Mouse (Mus musculus) heart, embryonic 16.5 days (tissue): Measurements from ENCODE around the gene Homer3. TPM values are rescaled to one million over a fixed set of nuclear protein-coding genes. Genes with fewer than 3 reads are reported as not detected.

ENCODE experiments used
- ATAC-seq: fragments of 200-750 bp; cut with Nextera tagmentation; replicated peaks from 2 replicates; pipeline ENCODE4 v1.8.0; 2017; ENCODE audit warnings: moderate number of reproducible peaks; ENCODE audit not compliant: insufficient read depth, low FRiP score; ENCODE audit errors: extremely low read depth
- H3K27ac ChIP-seq: fragments of 300-500 bp; sonication (generic); 2 replicates; pipeline ENCODE4 v1.5.1; 2014; ENCODE audit warnings: mild to moderate bottlenecking, low read length, control low read depth, moderate library complexity
- H3K27me3 ChIP-seq: fragments of 300-500 bp; sonication (generic); 2 replicates; pipeline ENCODE4 v1.6.1; 2014; ENCODE audit warnings: low read length, mixed read lengths; ENCODE audit not compliant: control insufficient read depth, insufficient read depth
- H3K36me3 ChIP-seq: fragments of 300-500 bp; sonication (generic); 2 replicates; pipeline ENCODE4 v1.6.1; 2014; ENCODE audit not compliant: control insufficient read depth, insufficient read depth
- H3K4me1 ChIP-seq: fragments of 300-500 bp; sonication (generic); 2 replicates; pipeline ENCODE4 v1.6.1; 2014; ENCODE audit warnings: low read length, mixed read lengths; ENCODE audit not compliant: control insufficient read depth, insufficient read depth
- H3K4me2 ChIP-seq: fragments of 300-500 bp; sonication (generic); 2 replicates; pipeline ENCODE4 v1.6.1; 2014; ENCODE audit warnings: low read depth, mild to moderate bottlenecking, control low read depth, low read length
- H3K4me3 ChIP-seq: fragments of 300-500 bp; sonication (generic); 2 replicates; pipeline ENCODE4 v1.5.1; 2014; ENCODE audit warnings: mild to moderate bottlenecking, control low read depth, low read length
- H3K9ac ChIP-seq: fragments of 300-500 bp; sonication (generic); 2 replicates; pipeline ENCODE4 v1.6.1; 2014; ENCODE audit warnings: low read length, control low read depth
- H3K9me3 ChIP-seq: fragments of 300-500 bp; sonication (generic); replicated peaks from 2 replicates; pipeline ENCODE4 v1.6.1; 2016; ENCODE audit warnings: low read length; ENCODE audit not compliant: control insufficient read depth
- WGBS: fragments of 180-500 bp; shearing (Covaris S2); extraction: QIAGEN DNeasy Blood & Tissue Kit; methylation state at CpG from one replicate; pipeline ENCODE4 v1.1.7; 2014; 5-methylcytosine and 5-hydroxymethylcytosine counted together
- polyA plus RNA-seq: library from polyadenylated mRNA; unstranded; fragments of >200 nt; fragmentation: Nextera tagmentation; extraction: Ambion mirVana; gene quantifications from 2 replicates; pipeline ENCODE4 v1.2.1, GENCODE M21; 2015

Homer3 gene
- polyA plus RNA-seq, 1 experiment from 2014 or later: 26.6 TPM

DNA sequence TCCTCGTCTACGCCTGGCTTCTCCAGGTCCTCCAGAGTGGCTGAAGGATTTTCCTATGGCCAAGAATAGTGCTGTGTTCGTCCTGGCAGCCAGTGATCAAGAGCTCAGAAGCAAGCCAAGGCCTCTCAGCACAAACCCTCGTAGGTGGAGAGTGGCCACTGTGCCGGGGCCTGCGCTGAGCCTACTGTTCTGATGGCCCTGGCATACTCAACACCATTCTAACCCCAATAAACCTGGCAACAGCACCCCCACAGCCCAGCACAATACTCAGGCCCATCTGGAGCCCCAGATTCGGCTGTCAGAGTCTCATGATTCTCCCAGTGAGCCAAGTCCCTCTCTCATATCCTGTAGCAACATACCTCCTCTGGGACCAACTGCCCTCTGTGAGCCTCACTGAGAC is 58.0 kb downstream of the Homer3 start:
- 85% methylated on average over 7 of the region's 7 CpGs for WGBS
- no peak for ATAC-seq
- Histone ChIP-seq H3K9ac (no peak overlapping the region), H3K9me3 (no peaks in the 10 kb centered on the region), H3K4me3 (no peak overlapping the region), H3K27ac (no peak overlapping the region), H3K27me3 (no peaks in the 10 kb centered on the region), H3K4me1 (no peaks in the 10 kb centered on the region), H3K4me2 (no peak overlapping the region), H3K36me3 (peaks cover 47% of the 10 kb centered on the region)

DNA sequence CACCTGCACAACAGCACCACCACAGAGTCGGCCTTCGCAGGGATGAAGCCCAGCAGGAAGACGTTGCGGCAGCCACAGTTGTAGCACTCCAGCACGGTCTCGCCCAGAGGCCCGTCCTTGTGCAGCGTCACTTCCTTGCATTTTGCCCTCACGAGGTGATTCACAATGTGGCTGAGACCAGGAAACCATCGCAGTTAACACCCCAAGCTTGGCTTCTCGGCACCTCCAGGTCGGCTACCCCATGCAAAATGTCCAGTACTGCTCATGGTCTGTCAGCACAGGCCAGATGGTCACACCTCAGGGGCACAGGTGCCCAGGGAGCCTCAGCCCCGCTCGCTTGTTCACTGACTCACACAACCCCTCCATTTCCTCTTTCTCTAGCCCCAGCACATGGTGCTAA is 59.4 kb downstream of the Homer3 start:
- no peak overlapping the region for H3K9ac ChIP-seq
- H3K36me3 ChIP-seq: peaks cover 43% of the 10 kb centered on the region
- H3K27ac ChIP-seq: no peak overlapping the region
- H3K4me3 ChIP-seq: no peak overlapping the region
- H3K4me1 ChIP-seq: no peaks in the 10 kb centered on the region
- 91% methylated on average over 14 of the region's 14 CpGs for WGBS
- no peak for ATAC-seq
- no peaks in the 10 kb centered on the region for H3K9me3 ChIP-seq
- no peaks in the 10 kb centered on the region for H3K27me3 ChIP-seq
- H3K4me2 ChIP-seq: no peak overlapping the region

DNA sequence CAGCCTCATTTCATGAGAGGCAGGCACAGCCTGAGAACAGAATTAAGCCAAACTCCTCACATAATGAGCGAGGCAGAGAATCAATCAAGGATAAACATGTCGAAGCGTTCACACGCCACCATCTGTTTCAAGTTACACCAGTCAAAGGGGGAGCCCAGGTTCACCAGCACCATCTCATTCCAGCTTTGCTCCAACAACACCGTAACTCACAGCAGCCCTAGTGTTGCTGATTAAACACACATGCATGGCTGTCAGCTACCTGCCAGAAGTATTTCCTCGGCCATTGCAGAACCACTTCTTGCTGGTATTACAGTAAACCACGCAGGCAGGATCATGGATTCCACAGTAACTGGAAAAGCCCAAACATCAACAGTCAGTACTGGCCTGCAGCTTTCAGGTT is 60.4 kb downstream of the Homer3 start:
- Histone ChIP-seq H3K9ac (no peak overlapping the region), H3K4me1 (no peaks in the 10 kb centered on the region), H3K27ac (no peak overlapping the region), H3K4me3 (no peak overlapping the region), H3K27me3 (no peaks in the 10 kb centered on the region), H3K36me3 (peaks cover 33% of the 10 kb centered on the region), H3K4me2 (no peak overlapping the region), H3K9me3 (no peaks in the 10 kb centered on the region)
- no peak for ATAC-seq
- WGBS: 80% methylated on average over 7 of the region's 7 CpGs

DNA sequence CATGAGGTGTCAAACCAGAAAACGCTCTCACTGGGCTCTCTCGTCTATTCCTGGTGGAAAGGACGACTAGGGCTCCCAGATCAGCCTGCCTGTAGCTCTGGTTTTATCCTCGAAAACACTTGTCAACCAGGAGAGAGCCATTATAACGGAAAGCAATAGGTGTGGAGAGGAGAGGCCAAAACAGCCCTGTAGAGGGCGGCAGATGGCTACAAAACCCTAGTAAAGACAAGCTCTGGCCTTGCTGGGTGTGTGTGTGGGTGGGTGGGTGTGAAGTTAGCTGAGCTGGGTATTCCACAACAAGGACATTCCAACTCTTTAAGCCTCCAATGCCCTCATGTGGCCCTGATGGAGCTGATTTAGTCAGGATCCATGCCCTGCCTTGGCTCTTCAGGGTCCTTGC is 61.1 kb downstream of the Homer3 start:
- H3K4me3 ChIP-seq: no peak overlapping the region
- H3K27ac ChIP-seq: no peak overlapping the region
- no peaks in the 10 kb centered on the region for H3K9me3 ChIP-seq
- H3K27me3 ChIP-seq: no peaks in the 10 kb centered on the region
- no peak overlapping the region for H3K9ac ChIP-seq
- 59% methylated on average over 6 of the region's 6 CpGs for WGBS
- H3K4me2 ChIP-seq: no peak overlapping the region
- H3K4me1 ChIP-seq: 0 out of 2 replicates have a peak, but pooled peaks cover 2% of the 10 kb centered on the region
- ATAC-seq: 0 out of 2 replicates have a peak, but pooled peaks have one; percentile 46
- peaks cover 28% of the 10 kb centered on the region for H3K36me3 ChIP-seq

Other genes with a start within 250 kb of the Homer3 start
- 38.4 and 42.9 TPM in 2 replicates for gene Mau2, start 240.1 kb upstream of the Homer3 start, polyA plus RNA-seq
- 30.0 and 30.4 TPM in 2 replicates for gene Sugp1, start 240.0 kb upstream of the Homer3 start, polyA plus RNA-seq
- 0.96 and 1.4 TPM in 2 replicates for gene Tm6sf2, start 209.9 kb upstream of the Homer3 start, polyA plus RNA-seq
- gene Hapln4, start 199.4 kb upstream of the Homer3 start, polyA plus RNA-seq: 0.04 TPM in 1 of 2 replicates, not detected in the other
- gene Ncan, start 162.0 kb upstream of the Homer3 start, polyA plus RNA-seq: 0.13 and 0.22 TPM in 2 replicates
- gene Nr2c2ap, start 151.5 kb upstream of the Homer3 start, polyA plus RNA-seq: 35.7 and 37.8 TPM in 2 replicates
- gene Rfxank, start 143.7 kb upstream of the Homer3 start, polyA plus RNA-seq: 18.9 and 21.0 TPM in 2 replicates
- gene Borcs8, start 143.3 kb upstream of the Homer3 start, polyA plus RNA-seq: 38.0 and 40.1 TPM in 2 replicates
- 0.51 and 1.1 TPM in 2 replicates for gene Mef2b, start 143.1 kb upstream of the Homer3 start, polyA plus RNA-seq
- 88.9 and 103 TPM in 2 replicates for gene Tmem161a, start 110.5 kb upstream of the Homer3 start, polyA plus RNA-seq
- 11.7 and 13.7 TPM in 2 replicates for gene Slc25a42, start 70.5 kb upstream of the Homer3 start, polyA plus RNA-seq
- gene Sugp2, start 48.6 kb upstream of the Homer3 start, polyA plus RNA-seq: 25.7 and 28.1 TPM in 2 replicates
- 19.6 and 22.1 TPM in 2 replicates for gene Armc6, start 48.4 kb upstream of the Homer3 start, polyA plus RNA-seq
- gene Ddx49, start 19.7 kb downstream of the Homer3 start, polyA plus RNA-seq: 34.1 and 34.2 TPM in 2 replicates
- gene Cope, start 19.7 kb downstream of the Homer3 start, polyA plus RNA-seq: 326 and 334 TPM in 2 replicates
- 1.3 TPM in 2 replicates for gene Cers1, start 32.9 kb downstream of the Homer3 start, polyA plus RNA-seq
- gene Gdf1, start 47.0 kb downstream of the Homer3 start, polyA plus RNA-seq: 0.45 and 1.4 TPM in 2 replicates
- gene Upf1, start 70.5 kb downstream of the Homer3 start, polyA plus RNA-seq: 7.9 and 9.7 TPM in 2 replicates
- gene Comp, start 90.7 kb downstream of the Homer3 start, polyA plus RNA-seq: 3.0 and 4.3 TPM in 2 replicates
- gene Crtc1, start 156.8 kb downstream of the Homer3 start, polyA plus RNA-seq: 10.2 and 10.7 TPM in 2 replicates
- 9.9 and 12.4 TPM in 2 replicates for gene Klhl26, start 194.1 kb downstream of the Homer3 start, polyA plus RNA-seq
- gene Tmem59l, start 204.5 kb downstream of the Homer3 start, polyA plus RNA-seq: 0.13 and 0.41 TPM in 2 replicates
- gene Crlf1, start 210.3 kb downstream of the Homer3 start, polyA plus RNA-seq: 3.2 and 17.8 TPM in 2 replicates
- gene Rex1bd, start 223.9 kb downstream of the Homer3 start, polyA plus RNA-seq: 122 and 129 TPM in 2 replicates
- 691 and 770 TPM in 2 replicates for gene Uba52, start 228.0 kb downstream of the Homer3 start, polyA plus RNA-seq
- gene Fkbp8, start 244.9 kb downstream of the Homer3 start, polyA plus RNA-seq: 273 and 275 TPM in 2 replicates
- 74.4 and 77.6 TPM in 2 replicates for gene Kxd1, start 245.1 kb downstream of the Homer3 start, polyA plus RNA-seq